Mouse (Mus musculus) heart, postnatal 0 days (tissue): ENCODE measurements around the gene Zkscan7.

ENCODE experiments used
- CTCF ChIP-seq: IDR thresholded peaks from 2 replicates; pipeline ENCODE4 v1.5.1; 2016; ENCODE audit warnings: antibody characterized with exemption, control low read depth, low read depth
- EP300 ChIP-seq: IDR thresholded peaks from 2 replicates; pipeline ENCODE4 v1.6.1; 2016; ENCODE audit warnings: antibody characterized with exemption, low read depth

DNA sequence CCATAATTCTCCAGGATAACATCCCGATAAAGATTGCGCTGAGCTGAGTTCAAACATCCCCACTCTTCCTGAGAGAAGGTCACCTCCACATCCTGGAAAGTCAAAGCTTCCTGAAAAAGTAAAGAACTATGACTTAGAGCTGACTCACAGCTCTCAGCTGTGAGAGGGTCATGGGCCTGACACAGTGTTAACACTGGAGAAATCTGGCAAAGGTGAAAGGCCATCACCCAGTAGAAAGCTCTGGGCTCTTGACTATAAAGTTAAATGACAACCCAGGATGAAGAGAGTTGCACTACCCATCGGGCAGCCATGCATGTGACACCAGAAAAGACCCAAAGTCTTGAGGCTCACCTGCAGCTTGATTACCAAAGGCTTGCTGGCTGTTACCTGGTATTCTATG, 28.8 kb upstream of the Zkscan7 start:
- no peak for TF ChIP-seq CTCF
- TF ChIP-seq EP300 = no peak
